25 mouse cellular contexts compared by ENCODE assay signal in genomic region chr12:69382880-69383279, GRCm38 (mm10). TPM values are rescaled to one million over a fixed set of nuclear protein-coding genes. Genes with fewer than 3 reads are reported as not detected.
DNase-seq lines count a peak whose midpoint lies in the region; ATAC-seq and TF ChIP-seq lines count a peak whose summit lies in the region.
"Had no signal": no experiment of that assay in that cellular context is flagged by ENCODE, and none has a peak within 500 bp of the region (broad histone marks: within the 10 kb centered on the region; RNA-seq: fewer than 3 reads in every experiment).

No protein-coding gene starts in this region.

- no peak for ATAC-seq in heart, embryonic 12.5 days (ENCODE audit: insufficient number of reproducible peaks, low FRiP score)
- ATAC-seq in G1E (ENCODE audit: extremely low read depth, insufficient number of reproducible peaks, low FRiP score, poor library complexity, severe bottlenecking): peak; percentile 72
- ATAC-seq in megakaryocyte progenitor cell, adult 5-6 weeks (replicated peaks; ENCODE audit: poor library complexity): peak; percentile 40
- no peak for ATAC-seq in hindbrain, embryonic 14.5 days (ENCODE audit: low FRiP score)
- no peak for ATAC-seq in intestine, postnatal 0 days
- ATAC-seq: CD4-positive, CD25-positive, alpha-beta regulatory T cell, adult 4 months; forebrain, embryonic 14.5 days; forebrain, postnatal 0 days; hindbrain, embryonic 16.5 days; intestine, embryonic 15.5 days; Patski had no signal

- H3K36me3 ChIP-seq in heart, embryonic 12.5 days: no peaks in the 10 kb centered on the region
- H3K36me3 ChIP-seq in G1E (replicated peaks) (peaks cover 35% of the 10 kb centered on the region), MEL (ENCODE audit: control insufficient read depth in 1 of 2, insufficient read depth in 2 of 2, low read length in 2 of 2) (peaks cover 0 to 35% of the 10 kb centered on the region in 2 experiments; a peak in 2 of 4 replicates)
- peaks cover 8% of the 10 kb centered on the region for H3K36me3 ChIP-seq in hindbrain, embryonic 14.5 days (replicated peaks; ENCODE audit: control insufficient read depth, insufficient read depth)
- no peaks in the 10 kb centered on the region; the same call in 1 of the 2 replicates for H3K36me3 ChIP-seq in intestine, postnatal 0 days (ENCODE audit: control insufficient read depth, insufficient read depth)
- H3K36me3 ChIP-seq: embryonic facial prominence, embryonic 12.5 days; embryonic facial prominence, embryonic 15.5 days; heart, embryonic 15.5 days; hindbrain, embryonic 12.5 days; intestine, embryonic 15.5 days had no signal

- no peak for TF ChIP-seq RAD21 in MEL (IDR thresholded peaks at IDR 0.05; ENCODE audit: low read depth, low read length)

- H3K9ac ChIP-seq in heart, embryonic 12.5 days: no peak overlapping the region
- peak overlapping the region; percentile 19; the same call in 1 of the 2 replicates for H3K9ac ChIP-seq in MEL (ENCODE audit: control insufficient read depth, low read depth, low read length, poor library complexity, severe bottlenecking)
- no peak overlapping the region for H3K9ac ChIP-seq in hindbrain, embryonic 14.5 days
- no peak overlapping the region for H3K9ac ChIP-seq in intestine, postnatal 0 days (ENCODE audit: low read depth, low read length)
- H3K9ac ChIP-seq: embryonic facial prominence, embryonic 12.5 days; embryonic facial prominence, embryonic 15.5 days; forebrain, postnatal 0 days; heart, embryonic 15.5 days; hindbrain, embryonic 12.5 days; intestine, embryonic 15.5 days had no signal

- TF ChIP-seq EP300 in MEL (IDR thresholded peaks at IDR 0.05; ENCODE audit: low read depth in 1 of 2, low read length in 2 of 2): peak; percentile 58 to 79

- intact Hi-C loops in heart, postnatal 36 days (cut with DNase I): no loop called here

- 74% methylated on average over 1 of the region's 1 CpGs for WGBS in heart, embryonic 12.5 days
- 94% methylated on average over 1 of the region's 1 CpGs for WGBS in hindbrain, embryonic 14.5 days
- WGBS in intestine, postnatal 0 days: 60% methylated on average over 1 of the region's 1 CpGs

- H3K4me2 ChIP-seq in heart, embryonic 12.5 days: no peak overlapping the region
- no peak overlapping the region for H3K4me2 ChIP-seq in hindbrain, embryonic 14.5 days (replicated peaks)
- no peak overlapping the region for H3K4me2 ChIP-seq in intestine, postnatal 0 days (replicated peaks; ENCODE audit: low read depth)
- H3K4me2 ChIP-seq: embryonic facial prominence, embryonic 12.5 days; embryonic facial prominence, embryonic 15.5 days; heart, embryonic 15.5 days; hindbrain, embryonic 12.5 days; intestine, embryonic 15.5 days had no signal

- H3K27me3 ChIP-seq in heart, embryonic 12.5 days (replicated peaks): no peaks in the 10 kb centered on the region
- H3K27me3 ChIP-seq in G1E (ENCODE audit: insufficient read depth, low read length) (no peaks in the 10 kb centered on the region), MEL (ENCODE audit: control insufficient read depth in 1 of 2, insufficient read depth in 2 of 2, low read length in 2 of 2) (no peaks in the 10 kb centered on the region)
- no peaks in the 10 kb centered on the region for H3K27me3 ChIP-seq in hindbrain, embryonic 14.5 days (ENCODE audit: control insufficient read depth, insufficient read depth, low read length)
- H3K27me3 ChIP-seq in intestine, postnatal 0 days (replicated peaks; ENCODE audit: control insufficient read depth, insufficient read depth, low read length): no peaks in the 10 kb centered on the region
- H3K27me3 ChIP-seq: embryonic facial prominence, embryonic 12.5 days; embryonic facial prominence, embryonic 15.5 days; heart, embryonic 15.5 days; hindbrain, embryonic 12.5 days; intestine, embryonic 15.5 days; Patski had no signal

- H3K27ac ChIP-seq in heart, embryonic 12.5 days (ENCODE audit: poor library complexity, severe bottlenecking): 0 out of 2 replicates have a peak overlapping the region, but pooled peaks have one; percentile 26
- peak overlapping the region; percentile 58 for H3K27ac ChIP-seq in MEL (ENCODE audit: control insufficient read depth, low read depth, low read length)
- H3K27ac ChIP-seq in hindbrain, embryonic 14.5 days: no peak overlapping the region
- H3K27ac ChIP-seq in intestine, postnatal 0 days (ENCODE audit: low read depth, low read length): no peak overlapping the region
- H3K27ac ChIP-seq: embryonic facial prominence, embryonic 12.5 days; embryonic facial prominence, embryonic 15.5 days; gastrocnemius, adult 2 months; heart, embryonic 15.5 days; hindbrain, embryonic 12.5 days; intestine, embryonic 15.5 days had no signal

- H3K4me1 ChIP-seq in heart, embryonic 12.5 days (replicated peaks): peaks cover 13% of the 10 kb centered on the region
- H3K4me1 ChIP-seq in G1E (ENCODE audit: insufficient read depth, low read depth, low read length) (peaks cover 32% of the 10 kb centered on the region), MEL (ENCODE audit: control insufficient read depth in 1 of 2, insufficient read depth in 2 of 2, low read length in 2 of 2) (peaks cover 10 to 37% of the 10 kb centered on the region in 2 experiments)
- H3K4me1 ChIP-seq in hindbrain, embryonic 14.5 days (replicated peaks; ENCODE audit: control insufficient read depth, insufficient read depth, low read length): no peaks in the 10 kb centered on the region
- H3K4me1 ChIP-seq in intestine, postnatal 0 days (replicated peaks; ENCODE audit: control insufficient read depth, insufficient read depth, low read length): no peaks in the 10 kb centered on the region
- H3K4me1 ChIP-seq: embryonic facial prominence, embryonic 12.5 days; embryonic facial prominence, embryonic 15.5 days; hindbrain, embryonic 12.5 days had no signal

- no peak for TF ChIP-seq POLR2A in MEL (IDR thresholded peaks at IDR 0.05; ENCODE audit: control insufficient read depth in 1 of 2, insufficient read depth in 1 of 2, low read depth in 1 of 2, low read length in 2 of 2, poor library complexity in 1 of 2)

- no peaks in the 10 kb centered on the region for H3K9me3 ChIP-seq in heart, embryonic 12.5 days (replicated peaks)
- H3K9me3 ChIP-seq in G1E (replicated peaks) (no peaks in the 10 kb centered on the region), MEL (replicated peaks; ENCODE audit: insufficient read depth, low read length) (no peaks in the 10 kb centered on the region)
- H3K9me3 ChIP-seq in hindbrain, embryonic 14.5 days (ENCODE audit: control insufficient read depth, low read length): no peaks in the 10 kb centered on the region
- H3K9me3 ChIP-seq in intestine, postnatal 0 days (ENCODE audit: control insufficient read depth): no peaks in the 10 kb centered on the region
- H3K9me3 ChIP-seq: embryonic facial prominence, embryonic 12.5 days; embryonic facial prominence, embryonic 15.5 days; heart, embryonic 15.5 days; hindbrain, embryonic 12.5 days; intestine, embryonic 15.5 days had no signal

- H3K79me2 ChIP-seq in MEL (ENCODE audit: control insufficient read depth, insufficient read depth, low read length, poor library complexity): no peaks in the 10 kb centered on the region; the same call in 1 of the 2 replicates

- no peak overlapping the region for H3K4me3 ChIP-seq in heart, embryonic 12.5 days
- H3K4me3 ChIP-seq in G1E (ENCODE audit: low read depth, low read length) (no peak overlapping the region), MEL (ENCODE audit: control insufficient read depth in 1 of 2, insufficient read depth in 1 of 2, low read depth in 2 of 2, low read length in 2 of 2) (no peak overlapping the region)
- no peak overlapping the region for H3K4me3 ChIP-seq in hindbrain, embryonic 14.5 days (replicated peaks; ENCODE audit: low read length)
- no peak overlapping the region for H3K4me3 ChIP-seq in intestine, postnatal 0 days (ENCODE audit: low read depth, low read length)
- H3K4me3 ChIP-seq: embryonic facial prominence, embryonic 12.5 days; embryonic facial prominence, embryonic 15.5 days; gastrocnemius, adult 2 months; heart, embryonic 15.5 days; hindbrain, embryonic 12.5 days; intestine, embryonic 15.5 days had no signal

- no peak for DNase-seq in heart, postnatal 36 days
- DNase-seq in G1E (ENCODE audit: low spot score) (peak; percentile 30), MEL (ENCODE audit: low read depth, low spot score) (peak; percentile 42)
- DNase-seq in hindbrain, embryonic 14.5 days (ENCODE audit: low spot score): no peak
- DNase-seq: adrenal gland, postnatal 10 days; adrenal gland, postnatal 36 days; cerebellum, adult 18-20 months; cerebellum, adult 9-10 months; cerebellum, postnatal 14 days; forebrain, postnatal 0 days; gastrocnemius, adult 2 months; gastrocnemius, postnatal 14 days; heart, postnatal 14 days had no signal

- TF ChIP-seq CTCF in G1E (IDR thresholded peaks at IDR 0.05; ENCODE audit: low read depth, low read length) (no peak), MEL (IDR thresholded peaks at IDR 0.05 in 2 of 3, conservative IDR thresholded peaks at IDR 0.05 in 1 of 3; ENCODE audit: control insufficient read depth in 1 of 3, insufficient read depth in 1 of 3, low read depth in 2 of 3, low read length in 3 of 3, poor library complexity in 1 of 3, severe bottlenecking in 1 of 3) (no peak)
- no peak for TF ChIP-seq CTCF in intestine, postnatal 0 days (IDR thresholded peaks at IDR 0.05; ENCODE audit: low read depth)

RNA-seq across cellular contexts. Expression of gene Gm9887, which starts 10.6 kb away (rescaled TPM):
- 1.1 and 2.4 TPM in 2 replicates for polyA plus RNA-seq in heart, embryonic 12.5 days (2016; fragmentation: Nextera tagmentation; extraction: Ambion mirVana)
- not detected for total RNA-seq in heart, postnatal 36 days (2021)
- not detected in 2 replicates for total RNA-seq in G1E (2014; fragmentation: Nextera tagmentation)
- 0.87 and 0.93 TPM in 2 replicates for total RNA-seq in G1E (2017)
- 0.79 and 1.6 TPM in 2 replicates for polyA plus RNA-seq in G1E (2012)
- 0.69 and 1.7 TPM in 2 replicates for total RNA-seq in MEL (2012; rRNA removed)
- 1 to 10 TPM in 1 of 2 experiments, not detected in 1; 4.9 TPM for polyA plus RNA-seq in MEL (2012; ENCODE audit: insufficient read depth in 1 of 2, insufficient read length in 2 of 2, low read depth in 1 of 2, low replicate concordance in 2 of 2, missing spikeins in 1 of 2)
- not detected in 2 replicates for total RNA-seq in megakaryocyte progenitor cell, adult 5-6 weeks (2015)
- total RNA-seq in megakaryocyte progenitor cell, adult 5-6 weeks (2017): 1.5 TPM in 1 of 2 replicates, not detected in the other
- polyA plus RNA-seq in hindbrain, embryonic 14.5 days (2014; fragmentation: Nextera tagmentation; extraction: Ambion mirVana): 1.4 and 1.7 TPM in 2 replicates
- polyA plus RNA-seq in intestine, postnatal 0 days (2015; fragmentation: Nextera tagmentation; extraction: Ambion mirVana): 1.9 and 2.4 TPM in 2 replicates
- total RNA-seq: gastrocnemius, adult 2 months had no signal

RNA-seq across cellular contexts. Expression of gene Arf6, which starts 10.9 kb away (rescaled TPM):
- polyA plus RNA-seq in heart, embryonic 12.5 days (2016; fragmentation: Nextera tagmentation; extraction: Ambion mirVana): 53.9 and 55.7 TPM in 2 replicates
- 10 to 100 TPM; 37.2 to 39.8 TPM for total RNA-seq in heart, postnatal 36 days (2021)
- total RNA-seq in G1E (2014; fragmentation: Nextera tagmentation) (179 and 195 TPM in 2 replicates), G1E (2017) (123 and 153 TPM in 2 replicates), MEL (2012; rRNA removed) (132 and 140 TPM in 2 replicates)
- polyA plus RNA-seq in G1E (2012) (360 and 373 TPM in 2 replicates), MEL (2012; ENCODE audit: insufficient read depth in 1 of 2, insufficient read length in 2 of 2, low read depth in 1 of 2, low replicate concordance in 2 of 2, missing spikeins in 1 of 2) (100 to 1,000 TPM; 181 to 192 TPM)
- total RNA-seq in megakaryocyte progenitor cell, adult 5-6 weeks (2015): 89.6 and 90.6 TPM in 2 replicates
- total RNA-seq in megakaryocyte progenitor cell, adult 5-6 weeks (2017): 145 and 148 TPM in 2 replicates
- polyA plus RNA-seq in hindbrain, embryonic 14.5 days (2014; fragmentation: Nextera tagmentation; extraction: Ambion mirVana): 34.5 and 36.5 TPM in 2 replicates
- 82.7 and 86.3 TPM in 2 replicates for polyA plus RNA-seq in intestine, postnatal 0 days (2015; fragmentation: Nextera tagmentation; extraction: Ambion mirVana)

RNA-seq across cellular contexts. Expression of gene Nemf, which starts 25.9 kb away (rescaled TPM):
- polyA plus RNA-seq in heart, embryonic 12.5 days (2016; fragmentation: Nextera tagmentation; extraction: Ambion mirVana): 69.5 and 71.0 TPM in 2 replicates
- total RNA-seq in heart, postnatal 36 days (2021): 10 to 100 TPM; 22.3 to 24.1 TPM
- total RNA-seq in G1E (2014; fragmentation: Nextera tagmentation) (149 and 150 TPM in 2 replicates), G1E (2017) (103 and 128 TPM in 2 replicates), MEL (2012; rRNA removed) (32.1 and 33.4 TPM in 2 replicates)
- polyA plus RNA-seq in G1E (2012) (2.9 and 4.9 TPM in 2 replicates), MEL (2012; ENCODE audit: insufficient read depth in 1 of 2, insufficient read length in 2 of 2, low read depth in 1 of 2, low replicate concordance in 2 of 2, missing spikeins in 1 of 2) (10 to 100 TPM in 1 of 2 experiments, not detected in 1; 30.2 TPM)
- total RNA-seq in megakaryocyte progenitor cell, adult 5-6 weeks (2015): 62.7 and 76.9 TPM in 2 replicates
- 80.0 and 130 TPM in 2 replicates for total RNA-seq in megakaryocyte progenitor cell, adult 5-6 weeks (2017)
- 77.2 and 80.9 TPM in 2 replicates for polyA plus RNA-seq in hindbrain, embryonic 14.5 days (2014; fragmentation: Nextera tagmentation; extraction: Ambion mirVana)
- 41.9 and 45.3 TPM in 2 replicates for polyA plus RNA-seq in intestine, postnatal 0 days (2015; fragmentation: Nextera tagmentation; extraction: Ambion mirVana)

Comparison
In these comparisons a context has a peak if more than half of its experiments do, and no peak if none do; other contexts are left out.
1. ATAC-seq: peak in G1E (single experiment) and megakaryocyte progenitor cell, adult 5-6 weeks (single experiment); none in heart, embryonic 12.5 days (single experiment), hindbrain, embryonic 14.5 days (single experiment) and intestine, postnatal 0 days (single experiment).
2. H3K27ac ChIP-seq: peak in heart, embryonic 12.5 days (single experiment) and MEL (single experiment); none in hindbrain, embryonic 14.5 days (single experiment) and intestine, postnatal 0 days (single experiment).
3. DNase-seq: peak in G1E (single experiment) and MEL (single experiment); none in heart, postnatal 36 days (0 of 2) and hindbrain, embryonic 14.5 days (single experiment).